Mouse (Mus musculus): ENCODE results near the gene Ccnd2. TPM values are rescaled to one million over a fixed set of nuclear protein-coding genes. Genes with fewer than 3 reads are reported as not detected.
A peak's percentile ranks its signal among the peaks of the same experiment; 100 is the strongest.

Ccnd2 gene
- total RNA-seq (2021): 10 to 100 TPM; 15.0 to 16.6 TPM
- long read RNA-seq, experiment 1: 0 reads
- long read RNA-seq, experiment 2, full-length matches to known transcripts: 1 of 1 reads
- long read RNA-seq, experiment 2, partial matches to known transcripts: 0 of 1 reads
- long read RNA-seq, experiment 2, other reads (novel, unspliced or antisense): 0 of 1 reads

GRCm38 (mm10) chr6:127152106-127152951 lies at the start of gene Ccnd2:
TSS of gene Ccnd2 (minus strand) at chr6:127152193.
- intact Hi-C loops (cut with DNase I): no loop called here
- DNase-seq: no peak

- no peak for DNase-seq
- intact Hi-C loops (cut with DNase I): no loop called here
These were observed 45.0 kb upstream of the Ccnd2 start for GRCm38 (mm10) chr6:127196985-127197384.

- DNase-seq: no peak
- intact Hi-C loops (cut with DNase I): no loop called here
These were observed 29.3 kb upstream of the Ccnd2 start for GRCm38 (mm10) chr6:127181296-127181695.

DNA sequence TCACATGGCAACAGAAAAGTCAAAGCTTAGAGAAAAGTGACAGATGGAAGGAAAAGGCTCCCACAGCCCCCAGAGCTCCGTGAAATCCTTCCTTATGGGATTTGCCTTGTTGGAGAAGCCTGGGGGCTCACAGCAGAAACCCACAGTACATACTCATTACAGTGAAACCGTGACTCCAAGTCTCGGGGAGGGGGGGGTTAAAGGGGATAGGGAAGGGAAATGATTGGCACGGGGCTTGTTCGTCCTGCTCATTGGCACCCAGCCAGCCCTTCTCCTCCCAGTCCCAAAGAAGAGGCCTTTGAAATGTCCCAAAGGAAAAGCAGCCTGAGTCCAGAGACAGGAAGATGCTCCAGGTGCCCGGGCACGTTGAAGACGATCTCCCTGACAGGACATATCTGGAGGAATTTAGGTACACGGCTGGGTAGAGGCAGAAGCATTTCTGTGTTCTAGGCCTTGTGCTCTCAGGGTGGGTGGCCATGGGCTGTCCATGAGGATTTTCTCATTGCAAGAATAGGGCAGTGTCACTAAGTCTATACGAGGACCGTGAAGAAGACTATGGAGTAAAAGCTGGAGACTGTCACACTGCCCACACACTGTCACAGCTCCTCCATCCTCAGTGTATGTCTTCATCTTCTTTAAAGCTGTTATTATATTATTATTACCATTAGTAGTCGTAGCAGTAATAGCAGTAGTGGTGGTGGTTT lies 27.2 kb upstream of the Ccnd2 start:
- intact Hi-C loops (cut with DNase I): no loop called here
- DNase-seq: no peak

DNA sequence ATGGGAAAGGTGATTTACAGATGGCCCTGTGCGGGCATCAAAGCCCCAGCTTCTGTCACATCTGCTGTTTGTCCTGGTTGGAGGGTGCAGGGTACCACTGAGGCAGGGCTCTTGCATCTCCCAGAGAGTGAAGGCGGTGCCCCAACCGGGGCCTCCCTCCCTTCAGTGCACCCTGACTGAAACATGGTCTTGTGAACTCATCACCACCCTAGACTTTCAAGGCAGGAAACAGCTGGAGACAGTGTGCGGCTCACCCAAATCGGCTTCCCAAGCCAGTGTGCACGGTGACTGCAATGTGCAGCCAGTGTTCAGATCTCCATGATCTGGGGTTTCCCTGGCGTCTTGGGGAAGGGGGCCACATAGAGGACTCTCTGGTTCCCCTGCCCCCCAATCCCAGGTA lies 26.0 kb upstream of the Ccnd2 start:
- intact Hi-C loops (cut with DNase I): no loop called here

GRCm38 (mm10) chr6:127177441-127177840 lies 25.4 kb upstream of the Ccnd2 start:
- DNase-seq: no peak
- intact Hi-C loops (cut with DNase I): no loop called here

More for the DNA sequence above, 26.0 kb upstream of the Ccnd2 start:
- DNase-seq: no peak

DNA sequence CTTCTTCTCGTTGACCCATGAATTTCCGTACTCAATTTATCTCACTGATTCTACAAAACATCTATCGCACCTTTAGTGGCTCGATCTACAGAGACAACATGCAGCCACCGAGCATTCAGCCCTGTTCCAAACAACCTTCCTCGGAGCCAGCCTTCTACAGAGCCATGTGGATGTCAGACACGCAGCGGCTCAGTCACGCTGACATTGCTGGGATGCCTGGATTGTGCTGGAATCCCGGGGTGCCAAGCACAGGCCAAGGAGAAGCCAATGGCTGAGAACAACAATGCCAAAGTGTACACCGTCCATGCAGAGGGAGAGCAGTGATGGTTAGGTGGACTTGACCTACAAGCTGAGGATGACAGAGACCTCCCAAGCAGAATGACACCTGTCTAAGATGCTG lies 20.5 kb upstream of the Ccnd2 start:
- intact Hi-C loops (cut with DNase I): no loop called here
- no peak for DNase-seq

DNA sequence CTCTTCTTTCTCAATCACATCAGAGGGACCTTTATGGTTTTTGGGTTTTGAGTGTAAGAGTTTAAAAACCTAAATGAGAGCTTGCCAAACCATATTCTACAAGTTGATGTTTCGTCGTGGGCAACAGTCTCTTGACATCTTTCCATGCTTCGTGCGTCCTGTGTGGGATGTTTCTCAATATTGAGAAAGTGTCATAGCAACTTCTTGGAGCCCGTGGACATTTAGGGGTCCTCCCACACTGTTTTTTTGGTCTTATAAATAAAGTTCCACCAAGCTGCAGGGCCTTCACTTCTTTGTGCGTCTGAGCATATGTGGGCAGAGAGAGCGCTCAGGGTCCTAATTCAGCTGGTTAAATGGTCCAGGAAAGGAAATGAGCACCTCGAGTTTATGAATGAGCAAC lies 18.7 kb upstream of the Ccnd2 start:
- DNase-seq: no peak
- intact Hi-C loops (cut with DNase I): no loop called here

- no peak for DNase-seq
- intact Hi-C loops (cut with DNase I): no loop called here
These were observed 13.7 kb upstream of the Ccnd2 start for GRCm38 (mm10) chr6:127165663-127166062.

GRCm38 (mm10) chr6:127162842-127163241 lies 10.8 kb upstream of the Ccnd2 start:
- intact Hi-C loops (cut with DNase I): no loop called here
- no peak for DNase-seq

DNA sequence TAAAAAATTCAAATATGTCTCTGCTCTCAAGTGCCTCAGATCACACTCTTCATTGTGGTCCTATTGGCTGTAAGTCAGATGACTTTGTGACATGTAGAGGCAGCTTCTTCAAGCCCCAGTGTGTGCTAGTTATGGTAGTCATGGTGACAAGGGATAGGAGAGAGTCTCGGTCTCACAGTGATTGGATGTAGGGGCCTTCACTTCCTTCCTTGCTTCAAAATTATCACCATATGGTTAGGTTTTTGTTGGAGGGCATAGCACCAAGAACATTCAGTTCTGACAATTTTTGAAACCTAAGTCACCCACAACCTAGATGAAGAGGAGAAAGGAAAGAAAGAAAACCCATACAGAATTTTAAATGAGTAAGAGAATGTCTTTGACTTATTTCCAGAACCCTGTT lies 5.3 kb upstream of the Ccnd2 start:
- no peak for DNase-seq
- intact Hi-C loops (cut with DNase I): no loop called here

GRCm38 (mm10) chr6:127155468-127155867 lies 3.5 kb upstream of the Ccnd2 start:
- DNase-seq: no peak
- intact Hi-C loops (cut with DNase I): no loop called here

GRCm38 (mm10) chr6:127154708-127155268 lies 2.8 kb upstream of the Ccnd2 start:
- DNase-seq: no peak
- intact Hi-C loops (cut with DNase I): no loop called here

- intact Hi-C loops (cut with DNase I): no loop called here
These were observed 2.1 kb upstream of the Ccnd2 start for GRCm38 (mm10) chr6:127153972-127154707.

GRCm38 (mm10) chr6:127153296-127153800 lies 1.4 kb upstream of the Ccnd2 start:
- intact Hi-C loops (cut with DNase I): no loop called here
- DNase-seq: no peak

More at GRCm38 (mm10) chr6:127153972-127154707, 2.1 kb upstream of the Ccnd2 start:
- DNase-seq: no peak

GRCm38 (mm10) chr6:127151565-127152105 lies 358 bp downstream of the Ccnd2 start:
- peak in 1 of 2 experiments; percentile 32 for DNase-seq
- intact Hi-C loops (cut with DNase I): no loop called here

GRCm38 (mm10) chr6:127150663-127151564 lies 1.1 kb downstream of the Ccnd2 start:
- DNase-seq: peak; percentile 55 to 73
- intact Hi-C loops (cut with DNase I): no loop called here

- intact Hi-C loops (cut with DNase I): loop anchor here (5.0 kb wide), 1 partner anchor 227 kb away; no protein-coding TSS in a partner anchor
- peak in 1 of 2 experiments; percentile 28 for DNase-seq
These were observed 1.9 kb downstream of the Ccnd2 start for GRCm38 (mm10) chr6:127149944-127150662.

Data from gastrocnemius, postnatal 36 days (tissue).